Mouse (Mus musculus) embryonic facial prominence, embryonic 15.5 days (tissue): ENCODE results near the gene Tagap1. TPM values are rescaled to one million over a fixed set of nuclear protein-coding genes. Genes with fewer than 3 reads are reported as not detected.
"Not testable (repeated sequence)": the region's sequence is repeated elsewhere in the genome, so short reads cannot be mapped to it uniquely, and the experiment has no call there.

Experiments used
- ATAC-seq: fragments of 200-750 bp; cut with Nextera tagmentation; 2 replicates; pipeline ENCODE4 v1.8.0; 2017; ENCODE audit warnings: low read depth, moderate TSS enrichment; ENCODE audit not compliant: insufficient number of reproducible peaks, low FRiP score, low TSS enrichment
- H3K27ac ChIP-seq: fragments of 300-500 bp; sonication (generic); replicated peaks from 2 replicates; pipeline ENCODE4 v1.5.1; 2015; ENCODE audit warnings: mild to moderate bottlenecking, inconsistent platforms
- H3K27me3 ChIP-seq: fragments of 300-500 bp; sonication (generic); 2 replicates; pipeline ENCODE4 v1.6.1; 2015; ENCODE audit warnings: inconsistent platforms
- H3K36me3 ChIP-seq: fragments of 300-500 bp; sonication (generic); 2 replicates; pipeline ENCODE4 v1.6.1; 2015; ENCODE audit warnings: mild to moderate bottlenecking, inconsistent platforms
- H3K4me1 ChIP-seq: fragments of 300-500 bp; sonication (generic); 2 replicates; pipeline ENCODE4 v1.6.1; 2015; ENCODE audit warnings: inconsistent platforms
- H3K4me2 ChIP-seq: fragments of 300-500 bp; sonication (generic); replicated peaks from 2 replicates; pipeline ENCODE4 v1.6.1; 2015; ENCODE audit warnings: mild to moderate bottlenecking, inconsistent platforms
- H3K4me3 ChIP-seq: fragments of 300-500 bp; sonication (generic); replicated peaks from 2 replicates; pipeline ENCODE4 v1.5.1; 2015; ENCODE audit warnings: mild to moderate bottlenecking, inconsistent platforms
- H3K9ac ChIP-seq: fragments of 300-500 bp; sonication (generic); 2 replicates; pipeline ENCODE4 v1.6.1; 2015; ENCODE audit warnings: inconsistent platforms
- H3K9me3 ChIP-seq: fragments of 300-500 bp; sonication (generic); replicated peaks from 2 replicates; pipeline ENCODE4 v1.6.1; 2016; ENCODE audit warnings: inconsistent platforms
- WGBS: fragments of 180-500 bp; shearing (Covaris S2); methylation state at CpG from one replicate; pipeline ENCODE4 v1.1.7; 2015; 5-methylcytosine and 5-hydroxymethylcytosine counted together
- polyA plus RNA-seq: library from polyadenylated mRNA; unstranded; fragments of >200 nt; fragmentation: Nextera tagmentation; extraction: Ambion mirVana; gene quantifications from 2 replicates; pipeline ENCODE4 v1.2.1, GENCODE M21; 2015

Tagap1 gene
- polyA plus RNA-seq, result 46.1 and 49.0 TPM in 2 replicates

DNA sequence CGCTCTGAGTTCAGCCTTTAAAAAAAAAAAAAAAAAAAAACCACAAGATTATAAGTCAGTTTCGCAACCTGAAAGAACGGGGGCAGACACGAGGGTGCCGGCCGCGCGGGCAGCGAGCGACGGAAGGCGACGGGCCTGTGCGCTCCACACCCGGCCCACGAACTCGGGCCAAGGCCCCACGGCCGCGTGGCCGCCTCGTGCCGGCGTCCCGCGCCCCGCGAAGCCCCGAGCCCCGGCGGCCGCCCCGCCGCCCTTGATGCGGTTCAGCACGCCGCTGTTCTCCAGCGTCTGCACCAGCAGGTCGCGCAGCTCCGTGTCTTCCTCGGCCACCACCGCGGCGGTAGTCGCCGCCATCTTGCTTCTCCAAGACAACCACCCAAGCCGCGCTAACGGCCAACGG lies at the start of gene Tagap1:
TSS of gene Tagap1 (minus strand) at position 381 of the 400 bp plus-strand sequence.
- Histone ChIP-seq H3K4me3 (peak within 1 kb of the TSS; percentile 52), H3K4me2 (peak within 1 kb of the TSS; percentile 43), H3K27ac (0 out of 2 replicates have a peak within 1 kb of the TSS, but pooled peaks have one; percentile 63)
- not testable (repeated sequence) for H3K27me3 ChIP-seq, H3K36me3 ChIP-seq, H3K9me3 ChIP-seq, H3K4me1 ChIP-seq, H3K9ac ChIP-seq
- WGBS, result under 1% methylated on average over 27 of the region's 51 CpGs
- peak; percentile 48 for ATAC-seq

- H3K9ac ChIP-seq, H3K27ac ChIP-seq, ATAC-seq, H3K4me1 ChIP-seq, H3K36me3 ChIP-seq, H3K4me2 ChIP-seq, H3K4me3 ChIP-seq, H3K9me3 ChIP-seq, H3K27me3 ChIP-seq: not testable (repeated sequence)
- 40% methylated on average over 5 of the region's 9 CpGs for WGBS
Observed at GRCm38 (mm10) chr17:7009901-7010300, 48.9 kb upstream of the Tagap1 start.

GRCm38 (mm10) chr17:7009440-7009839 lies 48.5 kb upstream of the Tagap1 start:
- H3K27me3 ChIP-seq, H3K27ac ChIP-seq, H3K4me2 ChIP-seq, H3K36me3 ChIP-seq, ATAC-seq, H3K9ac ChIP-seq, H3K4me1 ChIP-seq, H3K9me3 ChIP-seq, H3K4me3 ChIP-seq: not testable (repeated sequence)
- no CpG with 5 or more reads among the region's 7 CpGs for WGBS

GRCm38 (mm10) chr17:7008885-7009284 lies 47.9 kb upstream of the Tagap1 start:
- not testable (repeated sequence) for H3K27ac ChIP-seq, H3K36me3 ChIP-seq, H3K9me3 ChIP-seq, ATAC-seq, H3K9ac ChIP-seq, H3K4me3 ChIP-seq, H3K4me2 ChIP-seq, H3K4me1 ChIP-seq, H3K27me3 ChIP-seq

- not testable (repeated sequence) for H3K27me3 ChIP-seq, H3K36me3 ChIP-seq, ATAC-seq, H3K4me3 ChIP-seq, H3K9me3 ChIP-seq, H3K4me2 ChIP-seq, H3K9ac ChIP-seq, H3K4me1 ChIP-seq, H3K27ac ChIP-seq
- 49% methylated on average over 3 of the region's 4 CpGs for WGBS
Observed at GRCm38 (mm10) chr17:7005646-7006045, 44.7 kb upstream of the Tagap1 start.

DNA sequence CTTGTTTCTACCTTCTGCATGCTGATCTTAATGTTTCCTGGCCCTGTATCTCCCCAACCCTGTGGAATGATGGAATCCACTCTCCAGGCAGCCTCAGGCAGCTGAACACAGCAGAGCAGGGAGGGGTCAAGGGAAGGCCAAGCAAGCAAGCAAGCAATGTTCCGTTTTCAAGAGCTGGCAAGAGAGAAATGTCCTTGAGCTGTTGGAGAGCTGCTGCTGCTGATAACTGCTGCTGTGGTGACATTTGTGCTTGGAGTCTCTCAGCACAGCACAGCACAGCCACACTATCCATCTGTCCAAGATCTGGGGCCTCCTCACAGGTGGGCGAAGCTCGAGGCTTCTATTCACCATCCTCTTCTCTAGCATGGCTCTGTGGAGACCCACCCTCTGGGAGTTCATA lies 42.4 kb upstream of the Tagap1 start:
- H3K9me3 ChIP-seq, H3K27ac ChIP-seq, H3K4me2 ChIP-seq, H3K36me3 ChIP-seq, ATAC-seq, H3K4me3 ChIP-seq, H3K9ac ChIP-seq, H3K27me3 ChIP-seq, H3K4me1 ChIP-seq: not testable (repeated sequence)
- WGBS, result no CpG with 5 or more reads among the region's 3 CpGs

DNA sequence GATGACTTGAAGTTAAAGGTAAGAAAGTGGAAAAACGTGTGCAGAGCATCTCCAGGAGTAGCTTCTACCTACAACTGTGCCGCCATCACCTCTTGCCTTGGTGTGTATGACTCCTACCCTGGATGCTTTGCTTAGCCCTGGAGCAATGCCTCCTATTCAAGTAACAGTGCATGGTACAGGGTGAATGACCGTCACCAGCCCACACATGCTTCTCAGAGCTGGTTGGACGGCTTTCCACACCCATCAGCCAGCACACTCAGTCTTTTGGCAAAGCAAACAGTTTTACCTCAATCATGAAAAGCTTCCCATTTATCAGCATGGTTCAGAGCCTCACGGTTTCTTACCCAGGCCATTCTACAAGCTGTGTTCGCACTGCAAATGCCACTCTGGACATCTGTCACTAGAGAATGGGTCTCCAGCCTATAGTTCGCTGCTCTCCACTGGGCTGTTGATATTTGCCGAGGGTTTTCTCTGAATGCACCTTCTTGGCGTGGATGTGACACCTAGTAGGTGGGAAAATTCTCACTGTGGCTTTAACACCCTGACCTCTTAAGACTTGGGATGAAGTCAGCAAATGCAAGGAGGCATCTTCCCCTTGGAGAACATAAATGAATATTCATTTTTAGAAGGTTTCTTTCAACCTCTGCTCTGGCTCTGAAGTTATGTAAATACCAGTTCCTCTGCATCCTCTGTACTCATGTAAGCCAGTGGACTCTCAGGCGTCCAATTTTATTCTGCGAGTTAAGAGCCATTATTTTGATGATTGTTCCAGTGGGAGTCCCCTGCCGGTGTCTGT lies 41.0 kb upstream of the Tagap1 start:
- ATAC-seq, H3K27me3 ChIP-seq, H3K36me3 ChIP-seq, H3K9ac ChIP-seq, H3K27ac ChIP-seq, H3K9me3 ChIP-seq, H3K4me3 ChIP-seq, H3K4me2 ChIP-seq, H3K4me1 ChIP-seq: not testable (repeated sequence)
- WGBS, result 84% methylated on average over 9 of the region's 12 CpGs

DNA sequence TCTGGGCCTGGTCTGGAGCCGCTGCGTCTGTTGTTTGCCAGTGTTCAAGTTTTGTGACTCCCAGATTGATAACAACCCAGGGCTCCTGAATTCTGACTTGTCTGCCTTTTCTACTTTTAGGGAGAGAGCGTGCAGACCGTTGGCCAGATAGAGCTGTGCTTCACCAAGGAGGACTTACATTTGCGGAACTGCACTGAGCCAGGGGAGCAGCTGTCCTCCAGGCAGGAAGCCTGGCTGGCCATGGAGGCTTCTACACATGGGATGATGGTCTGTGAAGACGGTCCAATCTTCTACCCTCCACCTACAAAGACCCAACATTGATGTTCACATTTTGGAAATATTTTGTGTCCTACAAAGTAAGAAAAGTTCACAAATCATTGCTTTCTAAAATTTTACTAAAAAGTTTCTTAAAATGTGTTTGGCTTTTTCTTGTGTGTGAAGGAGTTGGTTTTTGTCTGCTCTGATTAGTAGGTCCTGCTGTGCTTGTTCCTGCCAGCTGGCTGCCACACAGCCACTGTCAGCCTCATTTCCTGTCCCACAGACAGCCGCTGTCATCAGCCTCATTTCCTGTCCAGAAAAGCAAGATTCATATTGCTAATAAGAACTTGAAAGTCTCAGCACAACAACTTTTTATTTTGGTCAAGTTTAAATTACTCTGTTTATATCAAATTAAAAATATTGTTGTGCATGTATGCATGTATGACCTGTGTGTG lies 37.0 kb upstream of the Tagap1 start:
- not testable (repeated sequence) for H3K27me3 ChIP-seq, H3K4me3 ChIP-seq, H3K27ac ChIP-seq, H3K9me3 ChIP-seq, H3K9ac ChIP-seq, H3K36me3 ChIP-seq, ATAC-seq, H3K4me1 ChIP-seq, H3K4me2 ChIP-seq
- 67% methylated on average over 1 of the region's 7 CpGs for WGBS

GRCm38 (mm10) chr17:6996826-6997225 lies 35.9 kb upstream of the Tagap1 start:
- H3K4me1 ChIP-seq, H3K36me3 ChIP-seq, H3K9me3 ChIP-seq, H3K27me3 ChIP-seq, H3K4me3 ChIP-seq, H3K4me2 ChIP-seq, ATAC-seq, H3K9ac ChIP-seq, H3K27ac ChIP-seq: not testable (repeated sequence)
- WGBS, result 84% methylated on average over 8 of the region's 8 CpGs

GRCm38 (mm10) chr17:6995504-6995903 lies 34.5 kb upstream of the Tagap1 start:
- ATAC-seq, H3K4me3 ChIP-seq, H3K9ac ChIP-seq, H3K36me3 ChIP-seq, H3K27ac ChIP-seq, H3K9me3 ChIP-seq, H3K27me3 ChIP-seq, H3K4me1 ChIP-seq, H3K4me2 ChIP-seq: not testable (repeated sequence)
- no CpG with 5 or more reads among the region's 6 CpGs for WGBS

DNA sequence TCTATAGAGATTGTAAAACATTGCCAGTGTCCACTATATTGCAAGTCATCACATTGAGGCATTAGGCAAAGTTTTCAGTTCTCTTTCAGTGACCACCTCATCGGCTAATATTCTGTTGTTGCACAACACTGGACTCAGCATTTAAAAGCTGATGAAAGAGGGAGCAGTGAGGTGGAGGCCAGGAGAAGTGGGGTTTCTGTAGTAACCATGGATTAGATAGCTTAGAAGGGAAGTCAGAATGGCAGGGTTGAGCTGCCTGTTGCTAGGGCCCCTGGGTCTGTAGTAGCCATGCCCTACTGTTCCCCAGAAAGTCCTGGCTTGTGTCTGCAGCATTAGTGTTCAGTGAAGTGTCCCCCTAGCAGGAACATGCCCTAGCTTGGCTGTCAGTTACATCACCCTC lies 25.2 kb upstream of the Tagap1 start:
- whole genome bisulfite sequencing, result 97% methylated on average over 1 of the region's 1 CpGs
- H3K27me3 ChIP-seq, H3K4me2 ChIP-seq, H3K36me3 ChIP-seq, H3K4me3 ChIP-seq, ATAC-seq, H3K9ac ChIP-seq, H3K9me3 ChIP-seq, H3K4me1 ChIP-seq, H3K27ac ChIP-seq: not testable (repeated sequence)

DNA sequence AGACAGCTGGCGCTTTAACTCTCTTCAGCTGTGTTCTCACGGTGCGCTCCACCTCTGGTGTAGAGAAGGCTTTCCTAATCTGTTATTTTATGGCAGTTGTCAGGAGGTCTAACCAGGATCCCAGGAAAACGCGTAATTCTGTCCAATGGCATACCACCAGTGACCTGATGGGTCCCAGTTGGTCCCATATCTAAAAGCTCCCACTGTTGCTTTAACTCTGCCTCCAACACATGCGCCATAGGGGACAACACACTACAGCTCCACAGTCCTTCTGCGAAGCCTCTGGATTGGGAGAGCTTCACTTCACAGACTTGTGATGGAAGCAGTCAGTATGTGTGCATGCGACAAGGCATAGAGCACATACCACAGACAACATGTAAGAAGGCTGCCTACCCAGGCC lies 19.2 kb upstream of the Tagap1 start:
- not testable (repeated sequence) for H3K4me3 ChIP-seq, ATAC-seq, H3K9ac ChIP-seq, H3K27ac ChIP-seq, H3K4me1 ChIP-seq, H3K9me3 ChIP-seq, H3K36me3 ChIP-seq, H3K27me3 ChIP-seq, H3K4me2 ChIP-seq
- 92% methylated on average over 5 of the region's 8 CpGs for WGBS
